Mouse (Mus musculus) testis, adult 2 months (tissue): ENCODE data around the gene Tmem44. TPM values are rescaled to one million over a fixed set of nuclear protein-coding genes. Genes with fewer than 3 reads are reported as not detected.

Experiments
- H3K27ac ChIP-seq: fragments of 200-500 bp; 2 replicates; pipeline ENCODE4 v1.5.1; 2012; ENCODE audit warnings: low read depth, low read length; ENCODE audit not compliant: control insufficient read depth, insufficient read depth
- H3K27me3 ChIP-seq: fragments of 200-500 bp; 2 replicates; pipeline ENCODE4 v1.6.1; 2012; ENCODE audit warnings: mild to moderate bottlenecking, low read length, moderate library complexity; ENCODE audit not compliant: control insufficient read depth, insufficient read depth
- H3K36me3 ChIP-seq: fragments of 200-500 bp; 2 replicates; pipeline ENCODE4 v1.6.1; 2012; ENCODE audit warnings: mild to moderate bottlenecking, low read length; ENCODE audit not compliant: control insufficient read depth, insufficient read depth
- H3K4me1 ChIP-seq: fragments of 200-500 bp; 2 replicates; pipeline ENCODE4 v1.6.1; 2012; ENCODE audit warnings: low read length; ENCODE audit not compliant: control insufficient read depth, insufficient read depth
- H3K4me3 ChIP-seq: fragments of 200-500 bp; 2 replicates; pipeline ENCODE4 v1.5.1; 2012; ENCODE audit warnings: low read depth, mild to moderate bottlenecking, low read length, moderate library complexity, mixed read lengths; ENCODE audit not compliant: control insufficient read depth
- CTCF ChIP-seq: fragments of 200-500 bp; IDR thresholded peaks from 2 replicates; pipeline ENCODE4 v1.5.1; 2012; ENCODE audit warnings: low read depth, mild to moderate bottlenecking, inconsistent platforms, low read length, moderate library complexity; ENCODE audit not compliant: control insufficient read depth, insufficient read depth, insufficient replicate concordance
- POLR2A ChIP-seq: fragments of 200-500 bp; IDR thresholded peaks from 2 replicates; pipeline ENCODE4 v1.6.1; 2012; ENCODE audit warnings: low read depth, mild to moderate bottlenecking, inconsistent platforms, low read length, moderate library complexity; ENCODE audit not compliant: control insufficient read depth
- polyA plus RNA-seq: library from polyadenylated mRNA; depleted of rRNA; stranded (reverse); fragments of >200 nt; gene quantifications from 2 replicates; pipeline ENCODE4 v1.2.3, GENCODE M21; 2012

The Tmem44 gene
- polyA plus RNA-seq, 1 experiment = 1.2 TPM

DNA sequence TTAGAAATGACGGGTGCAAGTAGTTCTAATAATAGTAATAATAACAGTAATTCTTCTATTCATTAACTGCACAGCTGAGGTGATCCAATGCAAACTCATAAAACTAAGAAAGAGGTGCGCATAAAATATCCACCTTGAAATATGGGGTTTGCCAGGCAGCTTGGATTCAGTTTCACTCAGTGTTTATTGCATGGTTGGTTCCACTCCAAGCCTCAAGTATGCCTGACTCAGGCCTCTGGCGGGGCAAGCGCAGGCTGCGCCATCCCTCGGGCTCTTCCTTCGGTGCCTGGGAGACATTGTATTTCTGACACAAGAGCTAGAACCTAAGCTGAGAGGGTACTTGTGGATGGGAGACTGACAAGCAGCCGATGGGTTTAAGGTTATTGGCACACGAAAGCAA, 32.0 kb downstream of the Tmem44 start:
- Histone ChIP-seq H3K4me1 (peaks cover 3% of the 10 kb centered on the region), H3K4me3 (no peak overlapping the region), H3K27me3 (no peaks in the 10 kb centered on the region), H3K36me3 (no peaks in the 10 kb centered on the region), H3K27ac (no peak overlapping the region)
- no peak for TF ChIP-seq POLR2A

DNA sequence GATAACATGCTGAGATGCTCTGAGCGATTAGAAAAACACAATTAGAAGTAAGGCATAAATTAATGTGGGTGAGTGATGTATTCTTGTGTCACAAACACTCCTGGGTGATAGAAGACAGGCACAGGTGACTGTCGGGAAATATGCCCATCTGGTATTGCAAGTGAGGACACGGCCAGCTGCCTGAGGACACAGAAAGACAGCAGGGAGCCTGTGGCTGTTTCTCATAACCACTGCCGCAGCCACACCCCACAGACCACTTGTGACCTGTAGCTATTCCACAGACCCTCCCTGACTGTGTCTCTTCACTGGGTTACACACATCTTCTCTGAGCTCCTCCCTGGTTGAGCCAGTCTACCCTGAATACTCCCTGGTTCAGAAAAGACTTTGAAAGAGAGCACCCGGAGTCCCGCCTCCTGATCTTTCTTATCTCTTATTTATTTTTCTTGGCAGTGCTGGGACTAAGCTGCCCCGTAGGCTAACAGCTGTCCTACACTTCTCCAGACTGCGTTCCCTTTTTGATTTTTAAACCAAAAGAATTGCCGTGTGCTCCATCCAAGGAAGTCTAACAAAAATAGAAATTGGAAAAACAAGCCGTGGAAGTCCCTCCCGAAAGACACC, 32.9 kb downstream of the Tmem44 start:
- Histone ChIP-seq H3K4me3 (no peak overlapping the region), H3K36me3 (no peaks in the 10 kb centered on the region), H3K27me3 (no peaks in the 10 kb centered on the region), H3K4me1 (peaks cover 3% of the 10 kb centered on the region), H3K27ac (peak overlapping the region; percentile 67)
- TF ChIP-seq POLR2A (no peak), CTCF (no peak)

DNA sequence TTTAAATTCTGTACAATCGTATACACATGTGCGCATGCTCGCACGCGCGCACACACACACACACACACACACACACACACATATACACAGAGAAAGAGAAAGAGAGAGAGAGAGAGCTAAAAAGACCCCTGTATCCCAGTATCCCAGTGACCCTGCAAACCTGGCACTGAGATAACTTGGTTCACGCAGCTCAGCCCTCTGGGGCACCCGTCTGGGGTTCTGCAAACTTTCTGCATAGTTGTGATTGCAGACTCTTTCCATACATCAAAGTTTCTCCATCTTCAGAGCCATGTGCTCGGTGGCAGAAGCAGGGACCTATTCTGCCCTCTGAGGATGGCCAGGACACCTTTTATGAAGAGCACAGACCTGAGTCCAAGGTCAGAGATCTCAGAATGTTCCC, 33.6 kb downstream of the Tmem44 start:
- Histone ChIP-seq H3K36me3 (no peaks in the 10 kb centered on the region), H3K4me1 (peaks cover 4% of the 10 kb centered on the region), H3K27me3 (no peaks in the 10 kb centered on the region), H3K27ac (no peak overlapping the region), H3K4me3 (no peak overlapping the region)
- no peak for TF ChIP-seq CTCF
- TF ChIP-seq POLR2A = no peak

DNA sequence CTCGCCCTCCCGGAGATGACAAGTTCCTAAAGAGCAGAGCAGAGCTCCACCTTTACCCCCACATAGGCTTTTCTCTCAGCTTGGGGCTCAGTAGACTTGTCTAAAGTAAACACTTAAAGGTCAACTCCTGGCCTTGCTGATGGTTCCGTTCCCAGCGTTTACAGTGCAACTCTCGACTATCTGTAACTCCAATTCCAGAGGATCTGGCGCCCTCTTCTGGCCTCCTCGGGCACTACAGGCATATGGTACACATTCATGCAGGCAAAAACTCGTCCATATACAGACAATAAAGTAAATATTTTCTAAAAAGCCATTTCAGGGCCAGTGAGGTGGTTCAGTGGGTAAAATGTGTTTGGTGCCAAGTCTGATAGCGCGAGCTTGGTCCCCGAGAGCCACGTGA, 35.2 kb downstream of the Tmem44 start:
- no peaks in the 10 kb centered on the region for H3K36me3 ChIP-seq
- TF ChIP-seq POLR2A (no peak), CTCF (peak; percentile 74; the same call in 1 of the 2 replicates)
- H3K4me1 ChIP-seq = peaks cover 11% of the 10 kb centered on the region

DNA sequence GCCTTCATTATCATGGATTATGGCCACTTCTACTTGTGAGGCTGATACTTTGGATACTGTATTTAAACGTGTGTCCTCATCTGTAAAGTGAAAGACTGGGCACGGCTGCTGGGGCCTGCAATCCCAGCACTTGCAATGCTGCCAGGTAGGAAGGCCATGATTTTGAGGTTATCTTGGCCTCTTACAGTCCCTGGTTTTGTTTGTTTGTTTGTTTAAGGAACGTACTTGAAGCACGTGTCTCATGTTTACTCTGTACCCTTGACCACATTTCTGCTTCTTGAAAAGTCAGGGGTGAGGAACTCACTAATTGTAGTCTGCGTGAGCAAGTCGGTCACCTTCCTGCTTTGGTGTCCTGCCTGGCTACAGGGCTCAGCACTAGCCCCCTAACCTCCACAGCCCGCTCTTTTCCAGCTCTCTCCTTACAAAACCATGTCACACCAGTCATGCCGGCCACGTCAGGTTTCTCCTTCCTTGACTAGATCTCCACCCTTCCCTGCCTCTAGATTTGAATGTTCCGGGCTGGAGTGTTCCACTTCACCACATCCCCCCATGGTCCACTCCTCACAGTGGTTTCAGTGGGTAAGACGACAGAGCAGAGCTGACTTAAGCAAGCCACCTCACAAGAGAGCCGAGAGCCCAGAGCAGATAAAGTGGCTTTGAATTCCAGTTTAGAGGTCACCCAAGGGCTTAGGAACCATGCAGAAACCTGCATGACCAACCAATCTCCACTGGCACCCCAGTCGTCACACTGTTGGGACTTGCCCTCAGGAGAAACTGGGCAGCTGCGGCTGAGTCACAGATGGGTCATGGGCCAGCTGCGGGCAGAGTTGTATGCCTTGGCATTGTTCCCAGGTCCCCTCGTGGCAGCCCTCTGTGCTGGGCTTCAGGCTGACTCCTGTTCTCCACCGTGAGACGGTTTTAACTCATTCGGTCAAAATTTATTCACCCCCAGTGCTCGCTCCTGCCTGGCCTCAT, 37.3 kb downstream of the Tmem44 start:
- no peak overlapping the region for H3K4me3 ChIP-seq
- no peaks in the 10 kb centered on the region for H3K36me3 ChIP-seq
- peaks cover 13% of the 10 kb centered on the region for H3K4me1 ChIP-seq
- H3K27me3 ChIP-seq = no peaks in the 10 kb centered on the region
- no peak for TF ChIP-seq POLR2A
- no peak for TF ChIP-seq CTCF
- H3K27ac ChIP-seq = no peak overlapping the region

More for the DNA sequence above, 35.2 kb downstream of the Tmem44 start:
- Histone ChIP-seq H3K4me3 (no peak overlapping the region), H3K27me3 (no peaks in the 10 kb centered on the region), H3K27ac (no peak overlapping the region)

DNA sequence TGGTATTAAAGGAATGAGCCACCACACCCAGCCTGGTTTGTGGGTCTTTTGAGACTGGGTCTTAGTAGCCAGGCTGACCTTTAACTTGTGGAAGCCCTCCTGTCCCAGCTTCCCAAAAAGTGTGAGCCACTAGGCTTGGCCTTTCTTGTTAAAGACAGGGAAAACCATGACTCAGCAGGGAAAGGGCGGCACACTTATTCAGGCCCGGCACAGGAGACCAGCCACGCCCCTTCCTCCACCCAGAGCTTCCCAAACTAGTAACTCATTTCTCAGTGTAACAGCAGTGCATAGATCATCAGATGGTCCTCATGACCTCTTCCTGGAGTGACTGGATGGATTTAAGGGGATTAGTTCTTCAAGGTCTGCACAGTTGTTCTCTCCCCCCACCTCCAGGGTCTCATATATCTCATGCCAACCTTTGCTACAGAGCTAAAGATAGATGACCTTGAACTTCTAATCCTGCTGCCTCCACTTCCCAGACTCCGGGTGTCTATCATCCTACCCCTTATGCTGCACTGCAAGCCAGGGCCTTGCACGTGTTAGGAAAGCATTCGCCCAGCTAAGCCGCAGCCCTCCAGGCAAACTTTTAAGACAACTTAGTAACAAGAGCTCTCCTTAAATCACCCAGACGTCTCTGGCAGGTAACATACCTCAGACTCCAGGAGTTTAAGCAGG, 38.1 kb downstream of the Tmem44 start:
- H3K4me3 ChIP-seq = no peak overlapping the region
- no peak for TF ChIP-seq POLR2A
- TF ChIP-seq CTCF = no peak
- peaks cover 13% of the 10 kb centered on the region for H3K4me1 ChIP-seq
- H3K27ac ChIP-seq = no peak overlapping the region
- H3K36me3 ChIP-seq = no peaks in the 10 kb centered on the region
- no peaks in the 10 kb centered on the region for H3K27me3 ChIP-seq
